Mouse (Mus musculus) inflammation-experienced regulatory T-cells, adult 6 months (primary cell): Measurements from ENCODE around the gene Ehbp1. TPM values are rescaled to one million over a fixed set of nuclear protein-coding genes. Genes with fewer than 3 reads are reported as not detected.

Experiments
- ATAC-seq: one replicate; pipeline ENCODE4 v1.8.0; 2017
- polyA plus RNA-seq, 3 experiments: library from polyadenylated mRNA; unstranded; fragments of 100-300 nt; shearing (Covaris generic); gene quantifications; one replicate each; pipeline ENCODE4 v1.2.1; 2017

The Ehbp1 gene
- polyA plus RNA-seq, 3 experiments from 2014 or later = 0.94 to 2.3 (median 1.7) TPM

DNA sequence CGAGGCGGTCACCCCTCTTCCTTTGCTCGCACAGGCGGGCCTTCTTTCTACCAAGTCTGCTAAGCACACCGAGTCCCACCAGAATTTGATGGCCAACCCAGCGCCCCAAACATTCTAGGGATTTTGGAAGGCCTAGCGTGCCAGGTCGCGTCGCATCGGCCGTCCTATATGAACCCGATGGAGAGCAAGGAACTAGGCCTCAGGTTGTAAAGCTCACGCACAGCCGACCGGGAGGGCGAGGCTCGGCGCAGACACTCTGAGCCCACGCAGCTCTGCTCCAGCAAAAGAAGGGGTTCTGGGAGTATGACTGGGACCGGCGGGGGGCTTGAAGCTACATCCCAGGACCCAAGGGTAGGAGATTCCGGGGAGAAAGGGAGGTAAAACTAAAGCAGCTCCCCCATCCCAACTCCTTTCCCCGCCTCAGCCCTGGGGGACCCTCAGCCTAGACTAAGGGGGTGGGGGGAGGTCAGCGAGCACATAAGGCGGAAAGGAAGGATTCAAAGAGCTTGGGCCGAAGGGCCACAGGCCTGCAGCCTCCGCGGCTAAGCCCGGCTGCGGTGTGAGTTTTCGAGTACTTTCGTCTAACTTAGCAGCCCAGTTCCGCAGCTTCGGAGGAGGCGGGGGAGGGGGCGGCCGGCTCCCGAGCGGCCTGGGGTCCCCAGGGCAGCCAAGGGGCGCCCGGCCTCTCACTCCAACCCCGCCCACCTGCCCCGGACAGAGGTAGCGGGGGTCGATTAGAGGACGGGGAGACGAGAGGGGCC is 341.6 kb downstream of the Ehbp1 start:
- no peak for ATAC-seq

DNA sequence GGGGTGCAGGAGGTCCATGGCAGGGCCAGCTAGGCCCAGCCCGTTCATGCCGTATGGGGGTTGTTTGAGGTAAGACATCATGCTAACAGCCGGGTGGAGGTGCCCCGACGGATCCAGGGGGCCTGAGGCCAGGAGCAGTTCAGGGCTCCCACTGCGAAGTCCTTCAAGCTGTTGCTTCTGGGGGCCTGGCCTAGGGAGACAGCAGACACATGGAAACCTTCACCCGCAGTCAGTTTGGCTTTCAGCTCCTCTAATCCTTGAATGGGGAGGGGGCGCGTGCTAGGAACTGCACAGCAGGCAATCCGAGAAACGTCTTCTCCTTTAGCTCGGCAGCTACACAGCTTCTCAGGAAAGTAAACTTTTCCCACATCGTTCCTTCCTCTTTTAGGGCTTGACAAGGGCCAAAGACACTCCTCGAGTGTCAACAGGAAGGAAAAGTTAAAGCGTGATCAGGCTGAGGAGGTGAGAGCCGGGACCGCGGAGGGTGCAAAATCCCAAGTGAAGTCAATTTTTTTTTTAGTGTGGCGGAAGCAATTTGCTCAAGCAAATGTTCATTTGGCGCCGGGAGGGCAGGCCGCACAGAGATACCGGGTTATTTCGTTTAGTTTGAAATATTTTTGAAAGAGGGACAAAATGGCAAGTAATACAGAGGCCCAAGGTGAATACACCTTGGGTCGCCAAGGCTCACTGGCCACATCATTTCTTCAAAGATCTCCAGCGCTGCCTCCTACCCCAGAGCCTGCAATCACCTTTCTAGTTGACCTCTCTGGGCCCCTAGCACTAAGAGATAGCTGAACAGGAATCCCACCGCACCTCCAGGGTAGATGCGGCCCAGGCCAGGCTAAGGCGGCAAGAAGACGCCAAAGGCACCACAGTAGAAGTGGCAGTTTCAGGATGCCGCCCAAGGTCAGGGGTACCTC is 342.4 kb downstream of the Ehbp1 start:
- ATAC-seq = no peak

DNA sequence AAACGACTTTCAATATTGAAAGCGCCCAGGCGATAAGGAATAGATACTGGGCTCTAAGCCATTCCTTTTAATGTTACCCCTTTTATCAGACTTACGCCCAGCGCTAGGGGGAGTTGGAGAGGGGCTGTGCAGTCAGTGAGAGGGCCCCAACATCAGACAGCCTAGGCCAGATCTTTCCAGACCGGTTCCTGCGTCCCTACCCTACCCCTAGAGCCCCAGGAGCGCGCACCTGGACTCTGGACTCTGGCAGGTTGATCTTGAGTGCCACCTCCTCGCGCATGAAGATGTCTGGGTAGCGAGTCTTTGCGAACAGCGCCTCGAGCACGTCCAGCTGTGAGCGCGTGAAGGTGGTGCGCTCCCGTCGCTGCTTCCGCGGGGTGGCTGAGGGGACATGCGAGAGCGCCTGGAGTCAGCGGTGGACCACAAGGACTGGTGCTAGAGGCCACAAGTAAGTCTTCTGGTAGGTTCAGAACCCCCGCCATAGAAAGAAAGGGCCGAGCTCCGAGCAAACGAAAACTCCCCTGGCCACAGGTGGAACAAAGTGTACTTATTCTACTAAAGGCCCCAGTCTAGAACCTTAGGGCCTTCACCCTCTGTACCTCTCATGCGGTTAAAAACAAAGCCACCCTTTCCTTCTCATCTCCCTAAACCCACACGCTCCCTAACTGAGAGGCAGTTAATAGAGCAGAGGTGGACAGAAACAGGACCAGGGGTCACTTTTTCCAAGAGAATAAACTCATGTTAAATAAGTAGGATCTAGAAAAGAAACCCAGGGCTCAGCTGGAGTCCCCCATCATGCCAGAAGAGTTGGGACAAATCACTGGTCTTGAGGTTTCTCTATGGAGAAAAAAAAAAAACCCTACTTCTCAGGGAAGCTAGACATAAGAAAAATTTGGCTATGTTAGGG is 343.7 kb downstream of the Ehbp1 start:
- no peak for ATAC-seq

DNA sequence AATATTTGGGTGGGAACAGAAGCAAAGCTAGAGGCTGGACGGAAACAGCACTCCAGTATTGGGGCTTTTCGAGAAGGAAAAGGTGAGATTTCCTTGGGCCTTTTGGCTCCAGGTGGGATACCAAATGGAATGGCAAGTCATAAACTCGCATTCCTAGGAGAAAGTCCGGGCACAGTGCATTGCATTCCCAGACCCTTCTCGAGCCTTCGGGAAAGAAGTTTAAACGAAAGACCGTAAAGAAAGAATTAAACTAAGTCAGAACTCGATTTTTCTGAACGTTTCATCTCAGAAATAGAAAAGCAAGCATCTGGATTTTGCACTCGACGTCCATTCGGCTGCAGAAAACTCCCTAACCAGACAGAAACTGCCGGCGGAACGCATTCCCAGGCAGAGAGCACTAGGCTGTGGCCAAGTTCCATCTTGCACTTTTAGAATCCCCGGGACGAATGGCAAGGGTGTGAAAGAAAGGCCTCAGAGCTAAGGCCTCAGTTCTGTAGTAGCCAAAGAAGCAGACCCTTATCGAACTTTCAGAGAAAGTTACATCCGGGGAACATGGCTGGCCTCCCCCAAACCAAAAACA is 344.4 kb downstream of the Ehbp1 start:
- no peak for ATAC-seq

DNA sequence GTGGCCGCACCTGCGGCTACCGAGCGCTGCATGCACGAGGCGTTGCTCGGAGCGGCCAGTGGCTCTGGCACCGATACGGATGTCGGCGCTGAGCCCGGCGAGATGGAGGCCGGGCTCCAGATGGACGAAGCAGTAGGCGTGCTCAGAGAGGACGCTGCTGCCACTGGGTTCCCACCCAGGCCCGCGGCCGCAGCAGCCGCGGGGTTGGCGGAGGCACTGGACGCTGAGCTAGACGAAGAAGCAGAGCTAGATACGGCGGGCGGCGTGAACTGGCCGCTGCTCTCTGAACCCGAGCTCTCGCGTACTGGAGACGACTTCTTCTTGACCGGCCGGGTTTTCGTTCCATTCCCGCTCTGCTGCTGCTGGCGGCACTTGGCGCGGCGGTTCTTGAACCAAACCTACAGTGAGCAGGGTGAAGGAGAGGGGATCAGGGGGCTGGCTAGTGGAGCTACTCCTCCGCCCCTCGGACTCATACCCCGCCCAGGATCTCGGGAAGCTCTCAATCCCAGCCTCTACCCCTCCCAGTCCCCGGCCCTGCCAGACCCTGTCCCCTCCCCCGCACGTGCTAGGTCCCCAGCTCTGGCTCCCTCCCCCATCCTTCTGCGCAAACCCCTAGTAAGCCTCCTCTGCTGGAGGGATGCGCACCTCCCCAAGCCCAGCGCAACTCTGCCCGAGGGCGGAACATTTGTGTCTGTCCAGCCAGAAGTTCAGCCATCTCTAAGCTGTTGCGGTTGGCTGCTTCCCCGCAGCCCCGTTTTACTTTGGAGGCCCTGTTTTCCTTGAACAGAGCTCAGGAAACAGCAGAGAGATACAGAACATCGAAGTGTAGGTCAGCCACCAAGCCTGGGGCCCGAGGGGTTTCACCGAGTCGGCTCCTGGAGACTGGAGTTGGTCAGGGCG is 345.2 kb downstream of the Ehbp1 start:
- no peak for ATAC-seq

DNA sequence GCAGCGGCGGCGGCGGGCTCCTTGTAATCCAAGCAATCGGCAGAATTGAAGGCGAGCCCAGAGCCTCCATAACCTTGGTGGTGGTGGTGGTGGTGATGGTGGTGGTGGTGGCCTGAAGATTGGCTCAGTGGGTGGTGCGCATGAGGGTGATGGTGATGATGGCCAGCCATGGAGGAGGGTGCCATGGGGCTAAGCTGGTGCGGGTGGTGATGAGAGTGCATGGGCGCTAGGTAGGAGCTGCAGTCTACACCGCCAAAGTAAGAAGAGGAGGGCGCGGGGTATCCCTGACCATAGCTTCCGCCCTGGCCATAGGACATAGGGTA is 345.8 kb downstream of the Ehbp1 start:
- no peak for ATAC-seq

DNA sequence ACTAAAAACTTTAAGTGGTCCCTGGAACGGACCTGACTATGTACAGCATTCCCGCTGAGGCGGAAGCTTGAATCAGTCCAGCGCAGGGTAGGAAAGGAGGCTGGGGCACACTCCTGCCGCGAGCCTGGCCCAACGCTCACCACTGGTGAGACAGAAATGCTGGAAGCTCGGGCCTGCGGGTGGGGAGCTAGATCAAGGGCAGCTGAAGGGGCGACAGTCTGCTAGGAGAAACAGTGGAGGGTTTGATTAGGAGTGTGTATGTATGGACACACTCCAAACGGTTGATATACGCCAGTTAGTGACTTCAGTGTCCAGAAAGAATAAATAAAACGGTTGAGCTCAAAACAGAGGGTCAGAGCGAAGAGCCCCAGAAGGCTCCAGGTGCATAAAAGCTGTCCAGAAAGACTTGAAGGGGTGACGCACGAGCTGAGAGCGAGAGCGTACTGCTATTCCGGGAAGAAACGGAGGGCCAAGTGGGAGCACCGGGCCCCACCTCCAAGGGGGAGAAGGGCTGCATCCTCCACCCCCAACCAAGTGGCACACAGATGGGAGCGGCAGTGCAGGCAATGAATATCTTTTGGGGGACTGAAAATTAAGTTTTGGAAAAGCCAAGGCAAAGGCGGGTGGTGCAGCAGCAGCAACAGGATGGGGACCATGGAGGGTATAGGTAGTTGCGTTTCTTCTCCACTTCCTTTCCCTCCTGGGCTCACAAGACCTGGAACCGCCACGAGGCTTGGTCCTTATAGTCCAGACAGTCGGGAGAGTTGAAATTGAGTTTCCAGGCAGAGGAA is 346.4 kb downstream of the Ehbp1 start:
- no peak for ATAC-seq

DNA sequence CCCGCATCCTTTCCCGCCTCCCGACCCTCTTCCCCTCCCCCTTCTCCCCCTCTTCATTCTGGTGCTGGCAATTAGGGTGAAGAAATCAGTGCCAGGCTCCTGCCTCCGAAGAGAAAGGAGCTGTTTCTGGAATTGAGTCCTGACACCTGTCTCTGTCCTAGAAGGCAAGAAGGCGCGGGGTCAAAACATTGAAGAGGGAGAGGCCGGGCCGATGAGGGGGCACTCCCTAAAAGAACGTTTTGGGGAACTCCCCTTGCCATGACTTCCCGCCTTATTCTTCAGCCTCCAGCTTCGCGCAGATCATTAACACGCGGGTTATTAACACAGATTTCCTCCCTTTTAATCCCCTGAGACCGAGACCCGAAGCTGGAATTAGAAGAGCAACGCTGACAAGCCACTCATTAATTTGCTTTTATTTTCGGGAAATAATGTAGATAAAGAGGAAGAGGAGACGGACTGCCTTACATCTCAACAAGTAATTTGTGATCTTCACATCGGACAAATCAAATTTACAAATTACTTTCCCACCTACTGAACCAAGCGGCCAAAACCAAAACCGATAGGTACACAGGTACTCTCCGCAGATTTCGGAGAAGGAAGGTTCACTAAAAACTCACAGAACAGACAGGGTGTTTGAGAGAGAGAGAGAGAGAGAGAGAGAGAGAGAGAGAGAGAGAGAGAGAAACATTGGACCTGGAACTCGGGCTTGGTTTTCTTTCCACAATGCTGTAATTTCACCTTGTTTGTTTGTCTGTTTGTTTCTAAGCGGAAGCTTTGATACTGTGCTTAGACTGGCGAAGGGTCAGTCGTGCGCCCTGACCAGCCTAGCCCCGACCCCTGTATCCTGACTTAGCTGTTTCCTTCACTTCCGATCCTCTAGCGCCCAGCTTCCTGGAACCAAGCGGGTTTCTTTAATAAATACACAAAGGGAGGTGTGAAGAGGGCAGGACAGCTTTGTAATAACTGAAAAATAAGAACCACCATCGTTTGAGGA is 347.4 kb downstream of the Ehbp1 start:
- no peak for ATAC-seq

DNA sequence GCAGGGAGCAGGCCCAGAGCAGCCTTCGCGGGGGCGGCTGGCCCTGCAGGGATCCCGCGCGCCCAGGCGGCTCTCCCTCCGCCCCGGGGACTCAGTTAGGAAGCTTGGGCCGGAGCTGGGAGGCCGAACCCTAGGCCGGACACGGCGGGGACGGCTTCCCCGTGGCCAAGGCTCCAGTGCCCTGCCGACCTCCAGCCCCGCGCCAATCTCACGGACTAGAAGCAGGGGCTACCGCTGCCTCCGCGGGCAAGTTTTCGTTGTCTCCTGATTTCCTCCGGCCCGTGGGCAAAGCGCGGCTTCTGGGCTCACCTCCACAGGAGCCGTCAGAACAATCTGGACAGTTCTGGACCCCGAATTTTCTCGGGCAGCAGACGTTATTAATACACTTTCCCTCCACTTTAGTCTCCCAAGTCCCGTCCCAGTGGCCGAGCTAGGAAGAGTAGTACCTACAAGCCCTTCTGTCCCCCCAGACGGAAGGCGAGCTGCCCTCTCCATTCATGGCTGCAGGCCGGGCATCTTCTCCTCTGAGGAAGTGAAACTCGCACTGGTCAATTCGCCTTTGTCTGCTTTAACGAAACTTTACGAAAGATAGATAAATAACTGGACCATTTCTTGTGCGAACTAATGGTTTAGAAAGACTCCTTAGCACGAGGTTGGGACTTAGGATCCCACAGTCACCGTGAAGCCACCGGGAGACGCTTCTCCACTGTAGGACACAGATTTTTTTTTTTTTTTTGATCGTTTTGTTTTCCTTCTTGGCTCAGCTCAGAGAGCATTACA is 348.3 kb downstream of the Ehbp1 start:
- no peak for ATAC-seq

DNA sequence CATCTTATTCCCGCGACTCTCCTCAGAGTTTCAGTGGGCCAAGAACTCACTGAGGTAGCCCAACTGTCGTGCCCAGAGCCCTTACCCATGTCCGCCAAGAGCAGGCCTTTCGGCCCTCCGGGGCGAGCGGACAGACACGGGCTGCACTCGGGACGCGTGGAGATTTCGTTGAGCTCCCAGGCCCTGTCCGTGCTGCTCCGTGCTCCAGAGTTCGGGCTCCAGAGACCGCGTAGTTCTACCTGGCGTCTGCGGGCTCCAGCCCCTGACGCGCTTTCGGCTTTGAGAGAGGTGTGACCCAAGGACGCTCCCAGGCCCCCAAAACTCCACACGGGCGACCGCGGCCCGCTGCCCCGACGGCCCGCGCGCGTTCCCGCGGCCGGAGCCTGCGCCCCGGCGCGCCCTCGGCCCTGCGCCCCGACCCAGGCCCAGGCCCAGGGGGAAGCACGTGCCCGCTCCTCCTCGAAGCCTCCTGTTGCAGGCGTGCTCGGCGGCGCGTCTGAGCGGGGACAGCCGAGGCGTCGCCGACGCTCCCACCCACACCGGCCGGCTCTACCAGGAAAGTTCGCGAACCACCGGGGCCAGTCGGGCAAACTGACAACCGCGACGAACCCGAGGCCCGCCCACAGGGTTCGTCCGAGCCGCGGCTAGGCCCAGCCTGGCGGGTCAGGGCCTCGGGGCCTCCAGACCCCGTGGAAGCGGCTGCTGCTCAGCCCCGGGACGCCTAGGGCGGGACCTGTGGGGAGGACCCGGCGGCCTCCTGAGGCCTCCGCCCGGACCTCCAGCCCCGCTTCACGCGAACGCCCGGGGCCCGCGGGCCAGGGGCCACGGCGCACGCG is 349.1 kb downstream of the Ehbp1 start:
- ATAC-seq = no peak

DNA sequence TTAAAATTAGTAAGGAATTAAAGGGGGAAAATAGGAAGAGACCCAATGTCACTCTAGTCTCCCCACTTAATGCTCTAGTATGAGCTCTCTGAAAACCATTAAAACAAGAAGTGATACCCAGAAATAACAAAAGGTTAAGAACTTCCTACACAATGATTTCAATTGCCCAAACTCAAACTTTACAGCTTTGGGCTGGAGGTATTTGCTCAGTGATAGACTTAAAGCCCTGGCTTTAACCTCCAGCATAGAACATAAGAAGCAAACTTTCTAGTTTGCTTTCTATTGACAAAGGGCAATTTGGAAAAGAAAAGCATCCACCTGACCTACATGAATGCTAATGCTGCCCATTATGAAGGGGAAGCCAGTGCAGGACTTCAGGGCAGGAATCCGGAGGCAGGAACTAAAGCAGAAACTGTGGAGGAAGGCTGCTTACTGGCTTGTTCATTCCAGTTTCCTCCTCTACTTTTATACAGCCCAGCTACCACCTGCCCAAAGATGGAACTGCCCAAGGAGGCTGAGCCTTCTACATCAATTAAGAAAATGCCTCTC is 353.6 kb downstream of the Ehbp1 start:
- no peak for ATAC-seq

DNA sequence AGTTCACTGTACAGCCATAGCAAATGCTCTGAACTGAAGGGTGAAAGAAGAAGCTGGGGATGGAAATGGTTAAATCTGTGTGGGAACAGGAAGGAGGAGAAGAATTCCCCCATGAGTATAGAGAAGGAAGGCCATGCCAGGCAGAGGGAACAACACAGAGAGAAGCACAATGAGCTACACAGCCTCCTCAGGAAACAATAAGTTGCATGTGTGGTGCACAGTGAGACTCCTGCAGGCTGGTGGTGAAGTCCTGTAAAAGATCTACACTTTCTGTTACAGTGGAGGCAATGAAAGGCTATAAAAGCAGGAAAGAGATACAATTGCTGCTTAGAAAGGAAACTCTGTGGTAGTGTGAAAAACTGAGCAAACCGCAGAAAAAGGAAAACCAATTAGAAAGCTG is 357.0 kb downstream of the Ehbp1 start:
- ATAC-seq = no peak

DNA sequence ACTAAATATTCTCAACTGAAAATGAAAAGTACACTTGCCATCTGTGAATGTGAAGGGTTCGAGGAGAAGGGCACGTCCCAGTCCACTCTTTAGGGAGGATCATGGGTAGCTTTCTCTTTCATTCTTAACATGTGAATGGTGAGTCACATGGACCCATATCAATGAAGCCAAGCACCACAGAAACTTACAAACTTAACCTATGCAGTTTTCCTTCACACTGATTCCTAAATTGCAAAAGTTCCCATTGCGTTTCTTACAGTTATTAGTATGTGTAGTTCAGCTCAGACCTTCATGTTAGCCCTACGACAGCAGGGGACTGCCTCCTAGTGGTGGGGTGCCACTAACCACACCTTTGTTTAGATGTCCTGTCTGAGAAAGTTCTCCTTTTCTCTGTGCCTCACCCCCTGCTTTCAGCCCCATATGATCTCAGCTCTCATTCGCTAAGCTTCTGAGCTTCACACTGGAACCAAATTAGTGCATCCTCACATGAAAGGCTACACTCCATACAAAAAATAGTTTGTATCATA is 368.0 kb downstream of the Ehbp1 start:
- ATAC-seq = no peak

DNA sequence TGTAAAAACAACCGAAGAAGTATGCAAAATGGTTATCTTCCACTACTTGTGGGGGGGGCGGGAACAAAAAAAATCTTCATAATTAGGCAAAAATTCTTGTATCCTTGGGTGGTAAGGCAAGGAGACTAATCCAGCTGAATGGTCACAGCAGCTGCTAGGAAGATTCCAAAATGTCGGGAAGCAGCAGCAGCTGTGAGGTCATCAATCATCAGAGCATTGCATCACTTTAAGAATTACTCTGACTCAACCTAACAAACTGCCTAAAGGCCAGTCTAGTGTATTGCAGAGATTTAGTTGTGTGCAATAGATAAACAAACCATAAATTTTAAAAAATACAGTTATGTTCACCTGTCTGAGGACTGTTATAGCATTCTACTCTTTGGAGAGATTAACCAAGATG is 368.5 kb downstream of the Ehbp1 start:
- no peak for ATAC-seq

DNA sequence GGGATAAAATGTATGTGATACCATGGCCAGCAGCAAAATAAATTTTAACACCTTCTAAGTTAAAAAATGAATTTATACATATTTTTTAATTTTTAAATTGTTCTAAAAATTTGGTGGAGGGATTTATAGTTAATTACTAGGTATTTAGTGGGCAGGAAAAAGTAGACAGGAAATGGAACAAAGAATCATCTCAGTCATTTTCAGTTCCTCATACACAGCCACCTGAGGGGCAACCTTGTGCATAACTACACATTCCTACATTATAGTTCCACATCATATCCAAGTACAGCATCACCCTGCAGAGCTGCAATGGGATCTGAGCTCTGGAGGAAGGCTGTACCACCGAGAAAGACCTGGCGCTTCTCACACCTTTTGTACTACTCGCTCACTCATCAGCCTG is 373.2 kb downstream of the Ehbp1 start:
- no peak for ATAC-seq
